Mouse (Mus musculus): ENCODE data around the gene Ywhah. TPM values are rescaled to one million over a fixed set of nuclear protein-coding genes. Genes with fewer than 3 reads are reported as not detected.
"Not testable (repeated sequence)": the region's sequence is repeated elsewhere in the genome, so short reads cannot be mapped to it uniquely, and the experiment has no call there.

The Ywhah gene
- polyA plus RNA-seq, 1 experiment from 2014 or later, result 1,074 TPM

DNA sequence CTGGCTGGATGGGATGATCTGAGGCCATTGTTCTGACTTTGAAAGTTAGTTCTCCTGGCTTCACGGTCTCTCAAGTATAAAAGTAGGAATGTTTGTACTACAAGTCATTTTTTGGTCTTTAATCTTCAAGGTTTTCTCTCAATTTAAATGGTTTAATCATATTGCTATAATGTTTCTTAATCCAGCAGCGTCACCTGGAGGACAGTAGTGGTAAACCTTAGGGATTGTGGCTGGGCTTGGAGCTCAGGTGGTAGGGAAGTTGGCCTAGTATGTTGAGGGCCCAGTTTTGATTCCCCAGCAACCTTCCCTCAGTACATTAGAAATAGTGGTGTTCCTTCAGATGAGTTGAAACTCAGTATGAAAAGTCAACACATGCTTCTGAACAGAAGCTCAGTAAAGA, 3.0 kb downstream of the Ywhah start:
- H3K36me3 ChIP-seq (ENCODE audit: control insufficient read depth, insufficient read depth, low read length), result peaks cover 2% of the 10 kb centered on the region; the same call in 1 of the 2 replicates
- peak overlapping the region; percentile 4; the same call in 1 of the 2 replicates for H3K4me3 ChIP-seq (ENCODE audit: low read length)
- no peak for ATAC-seq
- peak overlapping the region; percentile 22 for H3K4me2 ChIP-seq (ENCODE audit: low read length)
- H3K9me3 ChIP-seq (ENCODE audit: control insufficient read depth, low read length), result no peaks in the 10 kb centered on the region
- H3K27ac ChIP-seq (ENCODE audit: low read depth, low read length), result no peak overlapping the region
- H3K27me3 ChIP-seq (replicated peaks; ENCODE audit: control insufficient read depth, insufficient read depth, low read length), result no peaks in the 10 kb centered on the region
- H3K4me1 ChIP-seq (ENCODE audit: control insufficient read depth, insufficient read depth, low read depth, low read length), result peaks cover 44% of the 10 kb centered on the region
- no peak overlapping the region for H3K9ac ChIP-seq (ENCODE audit: low read depth, low read length)
- 82% methylated on average over 2 of the region's 2 CpGs for WGBS

DNA sequence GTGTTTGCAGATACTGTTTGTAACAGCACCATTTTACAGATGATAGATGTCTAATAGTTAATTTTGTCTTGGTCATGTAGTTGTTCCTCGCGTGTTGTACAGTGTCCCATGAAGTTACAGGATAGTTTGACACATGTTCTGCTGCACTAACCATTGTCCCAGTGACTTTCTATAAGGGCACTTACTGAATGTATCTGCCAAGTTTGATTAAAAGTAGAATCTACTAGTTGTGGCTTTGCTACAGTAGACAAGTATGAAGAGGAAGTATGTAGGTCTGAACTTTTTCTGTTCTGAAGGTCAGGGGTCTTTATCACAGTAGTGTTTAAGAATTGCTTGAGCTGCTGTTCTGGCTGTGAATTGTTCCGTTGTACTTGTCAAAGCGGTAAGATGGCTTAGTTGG, 4.7 kb downstream of the Ywhah start:
- ATAC-seq, result no peak
- no peak overlapping the region for H3K4me2 ChIP-seq (ENCODE audit: low read length)
- H3K27ac ChIP-seq (ENCODE audit: low read depth, low read length), result no peak overlapping the region
- H3K27me3 ChIP-seq (replicated peaks; ENCODE audit: control insufficient read depth, insufficient read depth, low read length), result no peaks in the 10 kb centered on the region
- no peak overlapping the region for H3K4me3 ChIP-seq (ENCODE audit: low read length)
- H3K9me3 ChIP-seq (ENCODE audit: control insufficient read depth, low read length), result no peaks in the 10 kb centered on the region
- peaks cover 39% of the 10 kb centered on the region for H3K4me1 ChIP-seq (ENCODE audit: control insufficient read depth, insufficient read depth, low read depth, low read length)
- no peak overlapping the region for H3K9ac ChIP-seq (ENCODE audit: low read depth, low read length)
- H3K36me3 ChIP-seq (ENCODE audit: control insufficient read depth, insufficient read depth, low read length), result peaks cover 7% of the 10 kb centered on the region
- WGBS, result 87% methylated on average over 4 of the region's 4 CpGs

DNA sequence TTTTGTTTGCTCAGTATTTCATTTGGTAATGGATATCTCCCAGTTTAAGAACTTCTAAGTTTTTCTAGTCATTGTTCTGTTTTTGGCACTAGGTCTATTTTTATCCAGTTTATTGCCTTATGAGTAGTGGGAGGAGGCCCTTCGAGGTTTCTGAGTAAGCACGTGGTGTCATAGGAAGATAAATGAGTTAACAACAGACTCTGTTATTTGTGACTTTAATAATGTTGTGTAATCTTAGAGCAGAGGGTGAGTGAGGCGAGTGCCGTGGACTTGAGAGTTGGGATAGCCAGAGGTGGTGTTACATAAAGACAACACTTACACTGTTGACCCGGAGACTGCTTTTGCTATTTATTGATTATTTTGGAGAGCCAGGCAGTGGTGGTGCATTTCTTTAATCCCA, 5.9 kb downstream of the Ywhah start:
- H3K27me3 ChIP-seq (replicated peaks; ENCODE audit: control insufficient read depth, insufficient read depth, low read length), result no peaks in the 10 kb centered on the region

DNA sequence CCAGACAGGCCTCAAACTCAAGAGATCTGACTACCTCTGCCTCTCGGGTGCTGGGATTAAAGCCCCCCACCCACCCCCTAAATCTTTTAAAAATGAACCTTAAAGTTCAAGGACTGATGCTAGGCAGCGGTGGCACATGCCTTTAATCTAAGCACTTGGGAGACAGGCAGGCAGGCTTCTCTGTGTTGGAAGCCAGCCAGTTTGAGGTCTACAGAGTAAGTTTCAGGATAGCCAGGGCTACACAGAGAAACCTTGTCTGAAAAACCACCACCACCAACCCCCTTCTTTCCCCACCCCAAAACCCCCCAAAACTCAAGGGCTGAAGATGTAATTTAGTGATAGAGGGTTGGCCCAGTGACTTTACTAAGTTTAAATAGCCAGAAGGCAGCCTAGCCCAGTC, 10.0 kb downstream of the Ywhah start:
- 66% methylated on average over 2 of the region's 2 CpGs for WGBS
- Histone ChIP-seq H3K4me2 (ENCODE audit: low read length) (no peak overlapping the region), H3K4me3 (ENCODE audit: low read length) (no peak overlapping the region), H3K9me3 (ENCODE audit: control insufficient read depth, low read length) (no peaks in the 10 kb centered on the region), H3K27ac (ENCODE audit: low read depth, low read length) (no peak overlapping the region), H3K36me3 (ENCODE audit: control insufficient read depth, insufficient read depth, low read length) (peaks cover 5% of the 10 kb centered on the region; the same call in 1 of the 2 replicates), H3K4me1 (ENCODE audit: control insufficient read depth, insufficient read depth, low read depth, low read length) (peaks cover 23% of the 10 kb centered on the region), H3K9ac (ENCODE audit: low read depth, low read length) (no peak overlapping the region), H3K27me3 (replicated peaks; ENCODE audit: control insufficient read depth, insufficient read depth, low read length) (no peaks in the 10 kb centered on the region)
- ATAC-seq, result no peak

More for the DNA sequence above, 5.9 kb downstream of the Ywhah start:
- Histone ChIP-seq H3K36me3 (ENCODE audit: control insufficient read depth, insufficient read depth, low read length) (peaks cover 7% of the 10 kb centered on the region), H3K27ac (ENCODE audit: low read depth, low read length) (no peak overlapping the region), H3K9me3 (ENCODE audit: control insufficient read depth, low read length) (no peaks in the 10 kb centered on the region), H3K4me2 (ENCODE audit: low read length) (no peak overlapping the region), H3K4me3 (ENCODE audit: low read length) (no peak overlapping the region), H3K4me1 (ENCODE audit: control insufficient read depth, insufficient read depth, low read depth, low read length) (peaks cover 39% of the 10 kb centered on the region), H3K9ac (ENCODE audit: low read depth, low read length) (no peak overlapping the region)
- WGBS, result 76% methylated on average over 5 of the region's 5 CpGs
- ATAC-seq, result no peak

DNA sequence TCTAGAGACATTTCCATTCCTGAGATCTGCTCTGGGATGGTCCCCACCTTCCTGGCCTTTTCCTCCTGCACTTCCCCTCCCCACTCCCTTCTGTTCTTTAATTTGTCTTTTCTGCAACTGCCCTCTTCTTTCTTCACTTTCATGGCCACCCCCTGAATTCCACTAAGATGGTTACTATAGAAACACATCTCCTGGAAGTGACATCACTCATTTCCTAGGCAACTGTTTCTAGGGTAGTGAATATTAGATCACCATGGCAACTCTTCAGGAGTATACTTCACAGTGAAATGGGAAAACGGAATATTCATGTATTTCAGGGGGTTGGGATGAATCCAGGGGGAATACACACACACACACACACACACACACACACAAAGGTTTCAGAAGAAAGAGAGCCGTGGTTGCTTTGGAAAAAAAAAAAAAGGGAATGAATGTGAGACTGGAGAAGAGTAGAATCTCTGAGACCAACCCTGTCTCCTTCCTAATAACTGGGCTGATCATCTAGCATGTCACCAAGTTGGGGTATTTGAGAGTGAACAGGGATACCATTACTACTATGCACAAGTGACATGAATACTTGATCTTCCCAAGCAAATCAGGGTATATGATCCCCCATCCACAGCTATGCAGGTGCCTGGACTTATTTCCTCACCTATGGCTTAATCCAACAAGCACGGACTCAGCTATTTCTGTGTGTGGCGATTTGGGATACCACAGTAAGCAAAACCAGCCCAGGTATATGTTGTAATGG, 12.0 kb downstream of the Ywhah start:
- peak; percentile 88 for ATAC-seq
- H3K4me3 ChIP-seq (ENCODE audit: low read length), result no peak overlapping the region
- H3K4me2 ChIP-seq (ENCODE audit: low read length), result 0 out of 2 replicates have a peak overlapping the region, but pooled peaks have one; percentile 6
- H3K27ac ChIP-seq (ENCODE audit: low read depth, low read length), result peak overlapping the region; percentile 73
- H3K4me1 ChIP-seq (ENCODE audit: control insufficient read depth, insufficient read depth, low read depth, low read length), result peaks cover 14% of the 10 kb centered on the region
- no peak overlapping the region for H3K9ac ChIP-seq (ENCODE audit: low read depth, low read length)
- WGBS, result 40% methylated on average over 4 of the region's 4 CpGs
- no peaks in the 10 kb centered on the region for H3K27me3 ChIP-seq (replicated peaks; ENCODE audit: control insufficient read depth, insufficient read depth, low read length)
- H3K9me3 ChIP-seq (ENCODE audit: control insufficient read depth, low read length), result no peaks in the 10 kb centered on the region
- peaks cover 5% of the 10 kb centered on the region; the same call in 1 of the 2 replicates for H3K36me3 ChIP-seq (ENCODE audit: control insufficient read depth, insufficient read depth, low read length)

DNA sequence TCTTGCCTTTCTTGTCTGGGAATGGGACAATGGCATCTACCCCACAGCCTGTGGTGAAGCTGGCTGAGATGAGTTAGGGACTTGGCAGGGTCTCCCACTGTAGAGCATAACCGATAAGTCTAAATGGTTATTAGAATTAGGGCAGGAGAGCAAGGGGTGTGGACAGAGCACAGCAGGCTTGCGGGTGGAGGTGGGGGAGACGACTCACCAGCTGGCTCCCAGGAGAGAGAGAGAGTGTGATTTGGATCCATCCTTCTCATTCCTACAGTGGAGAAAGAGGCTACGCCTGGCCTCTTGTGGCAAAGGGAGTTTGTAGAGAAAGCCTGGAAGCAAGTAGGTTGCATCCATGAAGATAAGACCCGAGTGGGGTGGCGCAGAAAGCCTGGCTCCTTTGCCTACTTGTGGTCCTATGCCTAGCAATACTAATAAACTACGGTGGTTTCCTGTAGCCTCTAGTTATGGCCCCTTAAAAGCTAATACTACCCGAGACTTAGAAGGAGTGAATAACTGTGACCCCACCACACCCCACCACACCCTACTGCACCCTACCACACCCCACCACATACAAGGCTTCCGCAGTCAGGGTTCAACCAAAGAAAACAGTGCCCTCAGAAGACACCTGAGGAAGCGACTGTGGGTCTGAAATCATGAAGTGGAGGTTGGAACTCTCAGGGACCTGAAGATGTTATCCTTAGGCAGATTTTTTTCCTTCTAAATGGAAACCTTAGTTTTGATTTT, 13.6 kb downstream of the Ywhah start:
- H3K36me3 ChIP-seq (ENCODE audit: control insufficient read depth, insufficient read depth, low read length), result peaks cover 5% of the 10 kb centered on the region; the same call in 1 of the 2 replicates
- WGBS, result 83% methylated on average over 10 of the region's 10 CpGs
- no peak overlapping the region for H3K27ac ChIP-seq (ENCODE audit: low read depth, low read length)
- H3K27me3 ChIP-seq (replicated peaks; ENCODE audit: control insufficient read depth, insufficient read depth, low read length), result no peaks in the 10 kb centered on the region
- no peak overlapping the region for H3K9ac ChIP-seq (ENCODE audit: low read depth, low read length)
- H3K9me3 ChIP-seq (ENCODE audit: control insufficient read depth, low read length), result no peaks in the 10 kb centered on the region
- no peak overlapping the region for H3K4me3 ChIP-seq (ENCODE audit: low read length)
- peaks cover 14% of the 10 kb centered on the region for H3K4me1 ChIP-seq (ENCODE audit: control insufficient read depth, insufficient read depth, low read depth, low read length)
- H3K4me2 ChIP-seq (ENCODE audit: low read length), result no peak overlapping the region
- ATAC-seq, result no peak

DNA sequence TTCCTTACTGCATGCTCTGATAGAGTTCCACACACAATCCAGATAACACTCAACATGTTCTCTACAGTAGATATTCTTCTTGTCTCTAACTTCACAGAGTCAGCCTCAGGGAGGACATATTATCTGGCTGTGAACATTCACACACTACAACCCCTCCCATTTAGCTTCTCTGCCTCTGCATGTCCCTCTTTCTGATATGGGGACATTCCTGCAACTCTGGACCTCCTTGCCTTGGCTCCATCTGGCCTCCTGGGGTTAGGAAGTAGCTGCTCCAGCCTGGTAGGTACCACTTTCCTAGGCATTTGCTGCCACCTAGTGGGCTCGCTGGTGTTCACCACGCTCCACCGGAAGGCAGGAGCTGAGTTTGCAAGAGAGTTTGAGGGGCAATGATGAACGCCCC, 14.5 kb downstream of the Ywhah start:
- WGBS, result 0% methylated on average over 4 of the region's 4 CpGs
- Histone ChIP-seq H3K9ac (ENCODE audit: low read depth, low read length) (no peak overlapping the region), H3K4me1 (ENCODE audit: control insufficient read depth, insufficient read depth, low read depth, low read length) (peaks cover 14% of the 10 kb centered on the region), H3K4me2 (ENCODE audit: low read length) (no peak overlapping the region), H3K4me3 (ENCODE audit: low read length) (no peak overlapping the region), H3K9me3 (ENCODE audit: control insufficient read depth, low read length) (no peaks in the 10 kb centered on the region), H3K36me3 (ENCODE audit: control insufficient read depth, insufficient read depth, low read length) (peaks cover under 1% of the 10 kb centered on the region; the same call in 1 of the 2 replicates), H3K27ac (ENCODE audit: low read depth, low read length) (no peak overlapping the region), H3K27me3 (replicated peaks; ENCODE audit: control insufficient read depth, insufficient read depth, low read length) (no peaks in the 10 kb centered on the region)
- peak; percentile 50 for ATAC-seq

DNA sequence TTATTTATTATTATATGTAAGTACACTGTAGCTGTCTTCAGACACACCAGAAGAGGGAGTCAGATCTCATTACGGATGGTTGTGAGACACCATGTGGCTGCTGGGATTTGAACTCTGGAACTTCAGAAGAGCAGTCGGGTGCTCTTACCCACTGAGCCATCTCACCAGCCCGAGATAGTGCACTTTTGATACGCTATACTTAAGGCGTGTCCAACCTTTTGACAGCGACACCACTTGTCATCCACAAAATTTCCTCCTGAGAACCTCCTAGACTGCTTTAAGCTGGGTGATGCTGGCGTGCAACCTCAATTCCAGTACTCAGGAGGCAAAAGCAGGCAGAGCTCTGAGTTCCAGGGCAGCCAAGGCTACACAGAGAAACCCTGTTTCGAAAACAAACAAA, 15.0 kb downstream of the Ywhah start:
- H3K36me3 ChIP-seq (ENCODE audit: control insufficient read depth, insufficient read depth, low read length); H3K27ac ChIP-seq (ENCODE audit: low read depth, low read length); H3K27me3 ChIP-seq (replicated peaks; ENCODE audit: control insufficient read depth, insufficient read depth, low read length); ATAC-seq; H3K4me3 ChIP-seq (ENCODE audit: low read length); H3K9ac ChIP-seq (ENCODE audit: low read depth, low read length); H3K4me2 ChIP-seq (ENCODE audit: low read length); H3K9me3 ChIP-seq (ENCODE audit: control insufficient read depth, low read length): not testable (repeated sequence)
- 50% methylated on average over 8 of the region's 8 CpGs for WGBS
- H3K4me1 ChIP-seq (ENCODE audit: control insufficient read depth, insufficient read depth, low read depth, low read length), result peaks cover 14% of the 10 kb centered on the region

DNA sequence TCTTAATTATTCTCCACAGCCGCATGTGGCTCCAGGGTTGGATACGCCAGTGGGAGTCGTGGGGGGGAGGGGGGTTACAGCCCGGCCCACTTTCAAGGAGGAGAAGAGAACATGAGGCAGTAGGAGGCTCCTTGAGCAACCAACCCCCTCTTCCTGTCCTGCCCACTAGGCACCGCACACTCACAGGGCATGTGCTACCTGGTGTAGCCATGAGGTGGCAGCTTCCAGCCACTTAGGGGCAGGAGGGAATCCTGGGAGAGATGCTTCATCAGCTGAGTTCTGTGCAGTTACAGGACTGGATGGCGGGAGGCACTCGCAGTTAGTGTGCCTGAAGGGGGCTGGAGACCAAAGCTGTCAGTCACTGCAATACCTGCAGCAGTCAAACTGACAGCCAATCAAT, 15.5 kb downstream of the Ywhah start:
- no peak for ATAC-seq
- H3K4me3 ChIP-seq (ENCODE audit: low read length), result no peak overlapping the region
- H3K9me3 ChIP-seq (ENCODE audit: control insufficient read depth, low read length), result no peaks in the 10 kb centered on the region
- H3K4me2 ChIP-seq (ENCODE audit: low read length), result no peak overlapping the region
- H3K4me1 ChIP-seq (ENCODE audit: control insufficient read depth, insufficient read depth, low read depth, low read length), result peaks cover 14% of the 10 kb centered on the region
- H3K27me3 ChIP-seq (replicated peaks; ENCODE audit: control insufficient read depth, insufficient read depth, low read length), result no peaks in the 10 kb centered on the region
- no peak overlapping the region for H3K27ac ChIP-seq (ENCODE audit: low read depth, low read length)
- H3K36me3 ChIP-seq (ENCODE audit: control insufficient read depth, insufficient read depth, low read length), result no peaks in the 10 kb centered on the region
- H3K9ac ChIP-seq (ENCODE audit: low read depth, low read length), result no peak overlapping the region
- 19% methylated on average over 7 of the region's 7 CpGs for WGBS
